Mouse (Mus musculus): ENCODE data around the gene Csad. TPM values are rescaled to one million over a fixed set of nuclear protein-coding genes. Genes with fewer than 3 reads are reported as not detected.

Gene Csad
- polyA plus RNA-seq (2015; fragmentation: Nextera tagmentation; extraction: Ambion mirVana): 19.8 and 23.5 TPM in 2 replicates

DNA sequence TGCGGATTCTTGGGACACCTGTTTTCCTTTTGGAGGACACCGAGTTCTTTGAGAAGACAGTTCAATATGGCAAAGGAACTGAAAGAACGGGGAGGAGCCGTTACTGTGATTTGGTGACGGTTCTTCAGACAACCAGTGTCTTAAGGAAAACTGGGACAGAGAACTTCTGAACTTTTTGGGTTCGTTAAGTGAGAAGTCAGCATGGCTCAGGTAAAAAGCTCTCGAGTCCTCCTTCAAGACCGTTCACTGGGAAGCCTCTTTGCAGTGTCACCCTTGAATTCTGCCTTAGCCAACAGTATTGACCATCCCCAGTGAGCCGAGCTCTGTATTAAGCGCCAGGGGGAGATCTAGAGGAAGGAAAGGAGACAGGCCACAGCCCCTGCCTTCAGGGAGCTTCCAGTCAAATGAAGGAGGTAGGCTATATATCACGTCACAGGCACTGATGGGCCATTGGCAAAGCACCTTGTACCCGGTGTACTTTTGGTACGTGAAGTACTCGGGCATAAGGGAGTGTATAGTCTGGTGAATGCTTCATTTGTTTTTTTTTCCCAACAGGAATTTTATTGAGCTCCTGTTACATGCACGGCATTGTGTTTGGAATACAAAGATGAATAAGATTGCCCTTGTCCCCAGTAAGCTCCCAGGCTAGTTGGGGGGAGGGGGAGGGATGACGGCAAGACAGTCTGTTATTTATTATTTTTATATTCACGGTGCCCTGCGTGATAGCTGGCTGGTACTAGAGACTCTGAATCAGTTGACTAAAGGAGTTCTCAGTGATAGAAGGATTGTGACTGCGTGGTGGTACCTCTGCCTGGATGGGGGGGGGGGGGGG, at the start of gene Csad:
Gene Csad, minus strand, starts transcription at position 51 of the 832 bp plus-strand sequence.

DNA sequence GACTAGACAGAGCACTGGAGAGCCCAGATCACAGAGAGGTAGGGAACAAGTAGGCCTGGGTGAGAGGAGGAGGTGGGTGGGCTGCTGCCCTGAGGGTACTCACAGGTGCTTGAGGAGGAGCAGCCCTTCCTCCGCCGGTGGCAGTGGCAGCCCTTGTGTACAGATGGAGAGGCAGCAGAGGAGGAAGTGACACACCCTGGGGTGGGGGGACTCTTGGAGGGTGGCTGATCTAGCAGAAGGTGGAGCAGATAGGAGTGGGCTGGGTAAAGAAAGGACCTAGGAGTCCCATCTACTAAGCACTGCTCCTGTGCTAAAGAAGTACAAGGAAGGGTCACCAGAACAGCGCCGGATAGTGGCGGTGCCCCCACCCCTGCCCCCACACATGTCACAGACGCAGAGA, 27.2 kb upstream of the Csad start, which contains the start of gene Itgb7:
Gene Itgb7, minus strand, starts transcription at position 197 of the 400 bp plus-strand sequence.

DNA sequence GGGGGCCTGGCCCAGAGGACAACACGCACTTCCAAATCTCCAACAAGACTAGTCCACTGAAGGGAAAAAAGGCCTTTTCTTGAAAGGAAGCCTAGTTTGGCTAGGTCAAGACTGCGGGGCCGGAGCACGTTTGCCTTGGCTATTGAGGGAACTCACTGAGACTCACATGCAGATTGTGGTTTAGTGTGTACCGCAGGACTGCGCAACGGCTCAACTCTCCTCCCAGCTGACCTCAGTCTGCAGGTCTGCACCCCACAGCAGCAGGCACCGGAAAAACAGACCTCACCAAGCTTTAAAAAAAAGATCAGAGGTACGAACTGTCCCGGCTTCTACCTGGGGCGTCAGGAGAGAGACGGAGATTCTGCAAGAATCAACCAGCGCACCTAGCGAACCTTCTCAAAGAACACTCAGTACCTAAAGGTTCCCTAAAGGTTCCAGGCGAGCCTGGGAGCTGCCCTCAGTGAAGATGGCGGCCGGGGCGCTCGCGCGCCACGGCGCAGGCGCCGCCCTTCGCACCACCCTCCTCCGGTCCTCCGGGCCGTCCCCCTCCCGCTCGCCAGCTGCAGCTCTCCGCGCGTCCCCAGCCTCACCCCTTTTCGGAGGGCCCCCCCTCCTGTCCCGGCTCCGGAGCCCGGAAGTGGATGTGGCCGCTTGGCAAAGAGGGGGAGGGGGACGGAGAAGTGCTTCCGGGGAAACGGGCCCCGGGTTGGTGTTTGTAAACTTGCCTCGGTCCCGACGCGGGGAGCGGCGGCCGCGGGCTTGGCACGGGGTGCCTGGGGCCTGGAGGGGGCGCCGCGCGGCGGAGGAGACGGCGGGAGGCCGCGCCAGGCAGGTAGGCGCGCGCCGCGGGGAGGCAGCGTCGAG, 1.3 kb downstream of the Csad start, which contains the start of gene Zfp740:
Gene Zfp740, plus strand, starts transcription at position 279 of the 864 bp plus-strand sequence.

DNA sequence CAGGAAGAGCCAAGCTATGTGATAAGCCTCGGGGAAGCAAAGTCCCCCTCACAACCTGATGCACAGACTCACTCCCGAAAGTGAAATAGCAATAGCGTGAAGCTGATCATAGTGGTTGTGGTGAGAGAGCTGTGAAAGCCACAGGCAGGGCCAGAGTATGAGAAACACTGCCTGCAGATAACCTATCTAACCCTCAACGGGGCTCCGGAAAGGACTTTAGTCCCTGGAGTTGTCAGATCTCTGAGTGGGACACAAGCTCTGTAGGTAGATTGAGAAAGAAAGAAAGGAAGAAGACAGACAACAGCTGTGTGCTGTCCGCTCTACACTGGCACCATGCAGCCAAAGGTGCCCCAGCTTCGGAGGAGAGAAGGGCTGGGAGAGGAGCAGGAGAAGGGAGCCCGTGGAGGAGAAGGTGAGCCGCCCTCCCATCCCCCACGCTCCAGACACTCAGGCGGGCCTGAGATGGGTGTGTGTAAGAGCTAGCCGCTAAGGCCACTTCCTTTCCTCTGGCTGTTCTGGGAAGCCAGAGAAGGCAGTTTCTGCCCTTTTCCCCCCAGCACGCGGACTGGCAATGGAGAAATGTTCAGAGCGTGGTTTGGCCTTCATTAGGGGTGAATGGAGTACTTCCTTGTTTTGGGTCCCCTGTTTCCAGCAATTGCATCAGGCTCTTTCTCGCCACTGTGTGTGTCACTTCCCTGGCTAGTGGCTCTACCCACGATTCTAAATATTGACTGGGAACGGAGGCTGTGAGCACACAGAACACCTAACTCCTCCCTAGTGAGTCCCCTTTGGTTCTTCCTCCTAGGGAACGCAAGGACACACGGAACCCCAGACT, 54.0 kb downstream of the Csad start, which contains the start of gene Soat2:
Gene Soat2, plus strand, starts transcription at position 226 of the 835 bp plus-strand sequence.

DNA sequence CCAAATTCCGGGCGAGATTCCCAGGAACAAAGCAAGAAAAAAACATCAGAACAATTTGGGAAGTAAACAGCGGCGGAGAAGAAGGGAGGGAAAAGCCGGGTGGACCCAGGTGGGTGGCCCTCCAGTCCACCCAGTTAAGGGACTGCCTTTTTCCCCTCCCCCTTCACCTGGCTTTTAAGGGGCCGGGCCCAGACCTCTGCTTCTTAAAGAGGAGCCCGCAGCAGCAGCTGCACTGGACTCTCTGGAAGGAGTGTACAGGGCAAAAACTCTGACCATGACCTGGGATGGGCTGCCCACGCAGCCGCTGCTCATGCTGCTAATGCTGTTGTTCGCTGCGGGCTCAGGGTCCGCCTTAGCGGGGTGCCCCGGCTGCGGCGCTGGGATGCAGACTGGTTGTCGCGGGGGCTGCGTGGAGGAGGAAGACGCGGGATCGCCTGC, 60.2 kb downstream of the Csad start, which contains the start of gene Igfbp6:
Gene Igfbp6, plus strand, starts transcription at position 89 of the 438 bp plus-strand sequence.

DNA sequence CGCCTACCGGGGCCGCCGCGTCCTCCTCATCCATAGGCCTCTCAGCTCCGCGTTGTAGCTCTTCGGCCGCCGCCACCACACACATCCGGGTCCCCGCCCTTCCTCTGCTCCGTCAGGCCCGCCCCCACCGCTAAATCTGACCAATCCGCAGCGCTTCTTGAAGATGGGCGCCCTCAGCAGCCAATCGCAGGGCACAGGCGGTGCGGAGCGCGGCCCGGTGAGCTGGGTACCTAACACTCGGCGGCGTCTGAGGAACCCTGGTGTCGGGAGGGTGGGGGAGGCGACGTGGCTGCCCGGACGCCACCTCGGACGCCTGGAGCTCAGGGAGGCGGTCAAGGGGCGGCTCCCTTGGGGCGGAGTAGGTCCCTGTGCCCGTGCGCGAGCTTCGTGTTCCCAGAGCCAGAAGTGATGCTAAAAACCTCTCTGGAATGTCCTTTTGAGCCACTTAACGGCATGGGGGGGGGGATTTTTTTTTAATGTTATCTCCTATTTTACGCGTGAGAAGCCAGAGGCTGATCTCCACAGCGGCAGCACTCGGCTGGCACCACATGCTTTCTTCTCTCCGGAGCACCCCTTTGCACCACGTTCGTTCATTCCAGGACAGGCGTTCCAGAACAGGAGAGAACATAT, 68.3 kb downstream of the Csad start, which contains the start of gene Spryd3:
Gene Spryd3, minus strand, starts transcription at position 106 of the 630 bp plus-strand sequence.

Other genes starting within 250 kb of the Csad start
- 9.5 and 10.6 TPM in 2 replicates for gene Krt8, start 200.2 kb downstream of the Csad start, polyA plus RNA-seq (2015; fragmentation: Nextera tagmentation; extraction: Ambion mirVana)
- 6.5 and 7.8 TPM in 2 replicates for gene Krt18, start 176.5 kb downstream of the Csad start, polyA plus RNA-seq (2015; fragmentation: Nextera tagmentation; extraction: Ambion mirVana)
- 65.4 and 69.7 TPM in 2 replicates for gene Eif4b, start 131.0 kb downstream of the Csad start, polyA plus RNA-seq (2015; fragmentation: Nextera tagmentation; extraction: Ambion mirVana)
- gene Tns2, start 104.3 kb downstream of the Csad start, polyA plus RNA-seq (2015; fragmentation: Nextera tagmentation; extraction: Ambion mirVana): 12.3 and 17.0 TPM in 2 replicates
- 12.9 and 13.5 TPM in 2 replicates for gene Spryd3, start 68.5 kb downstream of the Csad start, polyA plus RNA-seq (2015; fragmentation: Nextera tagmentation; extraction: Ambion mirVana)
- gene Igfbp6, start 60.4 kb downstream of the Csad start, polyA plus RNA-seq (2015; fragmentation: Nextera tagmentation; extraction: Ambion mirVana): 38.6 and 49.8 TPM in 2 replicates
- gene Soat2, start 54.2 kb downstream of the Csad start, polyA plus RNA-seq (2015; fragmentation: Nextera tagmentation; extraction: Ambion mirVana): 3.5 and 3.6 TPM in 2 replicates
- 22.1 and 24.1 TPM in 2 replicates for gene Zfp740, start 1.5 kb downstream of the Csad start, polyA plus RNA-seq (2015; fragmentation: Nextera tagmentation; extraction: Ambion mirVana)
- 26.2 and 29.5 TPM in 2 replicates for gene Itgb7, start 27.2 kb upstream of the Csad start, polyA plus RNA-seq (2015; fragmentation: Nextera tagmentation; extraction: Ambion mirVana)
- 6.2 and 8.1 TPM in 2 replicates for gene Rarg, start 52.8 kb upstream of the Csad start, polyA plus RNA-seq (2015; fragmentation: Nextera tagmentation; extraction: Ambion mirVana)
- gene Gm9918, start 65.8 kb upstream of the Csad start, polyA plus RNA-seq (2015; fragmentation: Nextera tagmentation; extraction: Ambion mirVana): 0.05 TPM in 1 of 2 replicates, not detected in the other
- 33.1 and 39.4 TPM in 2 replicates for gene Mfsd5, start 74.7 kb upstream of the Csad start, polyA plus RNA-seq (2015; fragmentation: Nextera tagmentation; extraction: Ambion mirVana)
- 21.9 and 25.0 TPM in 2 replicates for gene Espl1, start 91.5 kb upstream of the Csad start, polyA plus RNA-seq (2015; fragmentation: Nextera tagmentation; extraction: Ambion mirVana)
- gene Pfdn5, start 121.4 kb upstream of the Csad start, polyA plus RNA-seq (2015; fragmentation: Nextera tagmentation; extraction: Ambion mirVana): 257 and 291 TPM in 2 replicates
- 53.5 and 57.2 TPM in 2 replicates for gene Myg1, start 127.0 kb upstream of the Csad start, polyA plus RNA-seq (2015; fragmentation: Nextera tagmentation; extraction: Ambion mirVana)
- gene Aaas, start 146.0 kb upstream of the Csad start, polyA plus RNA-seq (2015; fragmentation: Nextera tagmentation; extraction: Ambion mirVana): 43.7 and 44.0 TPM in 2 replicates
- gene Sp7, start 162.5 kb upstream of the Csad start, polyA plus RNA-seq (2015; fragmentation: Nextera tagmentation; extraction: Ambion mirVana): not detected in 2 replicates
- gene Sp1, start 201.4 kb upstream of the Csad start, polyA plus RNA-seq (2015; fragmentation: Nextera tagmentation; extraction: Ambion mirVana): 7.2 and 8.2 TPM in 2 replicates
- 0.52 and 1.0 TPM in 2 replicates for gene Amhr2, start 240.6 kb upstream of the Csad start, polyA plus RNA-seq (2015; fragmentation: Nextera tagmentation; extraction: Ambion mirVana)